Mouse (Mus musculus) liver, postnatal 0 days (tissue): ENCODE measurements around the gene Dhrs3.

Experiments
- CTCF ChIP-seq: sonication (generic); IDR thresholded peaks from 2 replicates; pipeline ENCODE4 v1.5.1; 2016; ENCODE audit warnings: antibody characterized with exemption, low read depth
- EP300 ChIP-seq: IDR thresholded peaks from 2 replicates; pipeline ENCODE4 v1.6.1; 2016; ENCODE audit warnings: antibody characterized with exemption, low read depth, mild to moderate bottlenecking

- TF ChIP-seq CTCF = no peak
- no peak for TF ChIP-seq EP300
Measured at GRCm38 (mm10) chr4:144936563-144937154, 44.0 kb downstream of the Dhrs3 start.
